Mouse (Mus musculus): Measurements from ENCODE around the gene Palm3. TPM values are rescaled to one million over a fixed set of nuclear protein-coding genes. Genes with fewer than 3 reads are reported as not detected.

Gene Palm3
- under 1 TPM in 1 of 26 experiments, not detected in 25; 0.35 TPM for total RNA-seq (2018; cell fraction: chromatin; rRNA removed)
- total RNA-seq (2018; cell fraction: cytosol; rRNA removed): under 1 TPM in 4 of 26 experiments, not detected in 22; 0.05 to 0.97 (median 0.46) TPM
- total RNA-seq (2018; cell fraction: nucleus; rRNA removed): not detected
- polyA plus RNA-seq (2018): 0.07 TPM in 1 of 3 replicates, not detected in the others

GRCm38 (mm10) chr8:84021096-84021495 is at the start of gene Palm3:
Palm3 (plus strand) TSS chr8:84021471.
- Histone ChIP-seq H3K79me2 (ENCODE audit: inconsistent target) (no peaks in the 10 kb centered on the region), H3K36me3 (ENCODE audit: inconsistent target) (no peaks in the 10 kb centered on the region), H3K27ac (no peak within 1 kb of the TSS), H3K4me3 (ENCODE audit: inconsistent target) (no peak within 1 kb of the TSS)
- 68% methylated on average over 15 of the region's 18 CpGs for WGBS (ENCODE audit: missing documents)

- peaks cover 35% of the 10 kb centered on the region for H3K79me2 ChIP-seq (ENCODE audit: inconsistent target)
- H3K36me3 ChIP-seq (ENCODE audit: inconsistent target): no peaks in the 10 kb centered on the region
- WGBS (ENCODE audit: missing documents): 83% methylated on average over 5 of the region's 6 CpGs
- no peak overlapping the region for H3K27ac ChIP-seq
- H3K4me3 ChIP-seq (ENCODE audit: inconsistent target): peak overlapping the region; percentile 33; the same call in 1 of the 2 replicates
These were observed 49.6 kb upstream of the Palm3 start for GRCm38 (mm10) chr8:83971661-83972060.

GRCm38 (mm10) chr8:83972150-83973120 is 48.8 kb upstream of the Palm3 start, which contains the start of gene Prkaca:
Prkaca (plus strand) TSS chr8:83972993.
- Histone ChIP-seq H3K27ac (0 out of 2 replicates have a peak within 1 kb of the TSS, but pooled peaks have one; percentile 5), H3K4me3 (ENCODE audit: inconsistent target) (peak within 1 kb of the TSS; percentile 79), H3K36me3 (ENCODE audit: inconsistent target) (no peaks in the 10 kb centered on the region), H3K79me2 (ENCODE audit: inconsistent target) (peaks cover 43% of the 10 kb centered on the region)
- under 1% methylated on average over 80 of the region's 94 CpGs for WGBS (ENCODE audit: missing documents)

- 12% methylated on average over 32 of the region's 37 CpGs for WGBS (ENCODE audit: missing documents)
- peaks cover 53% of the 10 kb centered on the region for H3K79me2 ChIP-seq (ENCODE audit: inconsistent target)
- no peaks in the 10 kb centered on the region for H3K36me3 ChIP-seq (ENCODE audit: inconsistent target)
- 0 out of 2 replicates have a peak overlapping the region, but pooled peaks have one; percentile 5 for H3K27ac ChIP-seq
- peak overlapping the region; percentile 79 for H3K4me3 ChIP-seq (ENCODE audit: inconsistent target)
These were observed 47.9 kb upstream of the Palm3 start for GRCm38 (mm10) chr8:83973161-83974031.

GRCm38 (mm10) chr8:83974521-83974920 is 46.8 kb upstream of the Palm3 start:
- Histone ChIP-seq H3K27ac (no peak overlapping the region), H3K36me3 (ENCODE audit: inconsistent target) (no peaks in the 10 kb centered on the region), H3K79me2 (ENCODE audit: inconsistent target) (peaks cover 64% of the 10 kb centered on the region), H3K4me3 (ENCODE audit: inconsistent target) (no peak overlapping the region)
- WGBS (ENCODE audit: missing documents): 95% methylated on average over 4 of the region's 4 CpGs

GRCm38 (mm10) chr8:83976101-83976630 is 45.1 kb upstream of the Palm3 start:
- Histone ChIP-seq H3K79me2 (ENCODE audit: inconsistent target) (peaks cover 66% of the 10 kb centered on the region), H3K36me3 (ENCODE audit: inconsistent target) (peaks cover 10% of the 10 kb centered on the region), H3K27ac (no peak overlapping the region), H3K4me3 (ENCODE audit: inconsistent target) (no peak overlapping the region)
- WGBS (ENCODE audit: missing documents): 71% methylated on average over 4 of the region's 4 CpGs

- 86% methylated on average over 5 of the region's 5 CpGs for WGBS (ENCODE audit: missing documents)
- Histone ChIP-seq H3K36me3 (ENCODE audit: inconsistent target) (peaks cover 17% of the 10 kb centered on the region), H3K27ac (no peak overlapping the region), H3K79me2 (ENCODE audit: inconsistent target) (peaks cover 66% of the 10 kb centered on the region), H3K4me3 (ENCODE audit: inconsistent target) (no peak overlapping the region)
These were observed 44.4 kb upstream of the Palm3 start for GRCm38 (mm10) chr8:83976779-83977350.

- no peak overlapping the region; the same call in 1 of the 2 replicates for H3K27ac ChIP-seq
- H3K36me3 ChIP-seq (ENCODE audit: inconsistent target): peaks cover 21% of the 10 kb centered on the region
- 45% methylated on average over 6 of the region's 6 CpGs for WGBS (ENCODE audit: missing documents)
- H3K4me3 ChIP-seq (ENCODE audit: inconsistent target): no peak overlapping the region
- peaks cover 66% of the 10 kb centered on the region for H3K79me2 ChIP-seq (ENCODE audit: inconsistent target)
These were observed 43.6 kb upstream of the Palm3 start for GRCm38 (mm10) chr8:83977646-83978045.

- Histone ChIP-seq H3K4me3 (ENCODE audit: inconsistent target) (no peak overlapping the region), H3K27ac (no peak overlapping the region; the same call in 1 of the 2 replicates), H3K79me2 (ENCODE audit: inconsistent target) (peaks cover 65% of the 10 kb centered on the region), H3K36me3 (ENCODE audit: inconsistent target) (peaks cover 22% of the 10 kb centered on the region)
- WGBS (ENCODE audit: missing documents): 87% methylated on average over 9 of the region's 9 CpGs
These were observed 43.1 kb upstream of the Palm3 start for GRCm38 (mm10) chr8:83978200-83978599.

GRCm38 (mm10) chr8:83980250-83980649 is 41.0 kb upstream of the Palm3 start:
- 100% methylated on average over 1 of the region's 1 CpGs for WGBS (ENCODE audit: missing documents)
- Histone ChIP-seq H3K36me3 (ENCODE audit: inconsistent target) (peaks cover 29% of the 10 kb centered on the region), H3K27ac (no peak overlapping the region), H3K4me3 (ENCODE audit: inconsistent target) (no peak overlapping the region), H3K79me2 (ENCODE audit: inconsistent target) (peaks cover 44% of the 10 kb centered on the region; the same call in 1 of the 2 replicates)

GRCm38 (mm10) chr8:83980845-83981244 is 40.4 kb upstream of the Palm3 start:
- Histone ChIP-seq H3K27ac (no peak overlapping the region), H3K36me3 (ENCODE audit: inconsistent target) (peaks cover 32% of the 10 kb centered on the region), H3K79me2 (ENCODE audit: inconsistent target) (peaks cover 39% of the 10 kb centered on the region; the same call in 1 of the 2 replicates), H3K4me3 (ENCODE audit: inconsistent target) (no peak overlapping the region)
- 92% methylated on average over 8 of the region's 8 CpGs for WGBS (ENCODE audit: missing documents)

GRCm38 (mm10) chr8:83981533-83981932 is 39.7 kb upstream of the Palm3 start:
- Histone ChIP-seq H3K27ac (no peak overlapping the region), H3K79me2 (ENCODE audit: inconsistent target) (peaks cover 32% of the 10 kb centered on the region; the same call in 1 of the 2 replicates), H3K4me3 (ENCODE audit: inconsistent target) (no peak overlapping the region), H3K36me3 (ENCODE audit: inconsistent target) (peaks cover 39% of the 10 kb centered on the region)
- 92% methylated on average over 7 of the region's 7 CpGs for WGBS (ENCODE audit: missing documents)

GRCm38 (mm10) chr8:83982449-83982848 is 38.8 kb upstream of the Palm3 start:
- peaks cover 45% of the 10 kb centered on the region for H3K36me3 ChIP-seq (ENCODE audit: inconsistent target)
- peaks cover 23% of the 10 kb centered on the region; the same call in 1 of the 2 replicates for H3K79me2 ChIP-seq (ENCODE audit: inconsistent target)
- no peak overlapping the region for H3K27ac ChIP-seq
- H3K4me3 ChIP-seq (ENCODE audit: inconsistent target): no peak overlapping the region
- 93% methylated on average over 4 of the region's 4 CpGs for WGBS (ENCODE audit: missing documents)
